In the genomic region with DNA sequence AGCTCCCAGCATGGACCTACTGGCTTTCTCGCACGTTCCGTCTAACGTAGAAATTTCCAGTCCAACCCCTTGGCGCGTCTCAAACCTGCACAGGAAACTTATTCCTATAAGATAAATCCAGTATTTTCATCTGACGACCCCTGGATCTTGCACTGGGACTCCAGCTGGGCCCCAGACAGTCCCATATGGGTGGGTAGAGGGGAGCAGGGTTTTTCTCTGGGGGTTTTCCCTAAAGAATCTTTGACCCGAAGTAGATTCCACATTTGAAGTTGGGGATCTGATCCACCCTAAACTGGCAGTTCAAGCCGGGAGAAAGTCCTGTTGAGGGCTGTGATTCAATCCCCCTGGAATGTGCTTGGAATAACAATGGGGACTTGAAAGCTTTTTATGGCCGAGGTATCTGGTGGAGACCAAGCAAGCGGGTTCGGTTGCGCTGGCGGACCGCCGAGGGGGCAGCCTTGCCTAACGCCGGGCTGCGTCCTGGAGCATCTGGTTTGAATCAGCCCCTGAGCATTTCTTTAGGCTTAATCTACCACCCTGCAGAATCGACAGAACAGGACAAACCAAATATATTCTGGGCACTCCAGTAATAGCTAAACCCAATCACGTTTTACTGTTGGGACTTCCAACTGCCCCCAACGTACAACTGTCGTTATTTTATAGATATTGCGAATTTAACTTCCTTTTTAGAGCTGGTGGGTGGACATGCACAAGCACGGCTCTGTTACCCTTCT, we compare ENCODE assay signal across 8 mouse cellular contexts.
A peak's percentile ranks its signal among the peaks of the same experiment; 100 is the strongest.
DNase-seq lines count a peak whose midpoint lies in the region; ATAC-seq and TF ChIP-seq lines count a peak whose summit lies in the region.

No protein-coding gene starts in this region.

- no peak for DNase-seq in layer of hippocampus, adult 2 months (ENCODE audit: low spot score in 2 of 2)
- no peak for DNase-seq in layer of hippocampus, adult 11-12 months (ENCODE audit: low spot score)
- peak; percentile 63 for DNase-seq in gastrocnemius, postnatal 25 days
- DNase-seq in hindlimb bud, embryonic 11.5 days (ENCODE audit: extremely low spot score, low read depth, low spot score) = peak; percentile 78
- DNase-seq in stomach, postnatal 0 days (ENCODE audit: low spot score) = peak; percentile 60

- under 1% methylated on average over 25 of the region's 25 CpGs for WGBS in limb, embryonic 15.5 days
- 1% methylated on average over 25 of the region's 25 CpGs for WGBS in midbrain, embryonic 13.5 days
- under 1% methylated on average over 25 of the region's 25 CpGs for WGBS in stomach, postnatal 0 days

- H3K9ac ChIP-seq in limb, embryonic 15.5 days = peak overlapping the region; percentile 15; the same call in 1 of the 2 replicates
- H3K9ac ChIP-seq in midbrain, embryonic 13.5 days (replicated peaks) = peak overlapping the region; percentile 21; the same call in 1 of the 2 replicates
- H3K9ac ChIP-seq in stomach, postnatal 0 days (ENCODE audit: low read length) = peak overlapping the region; percentile 58

- H3K27me3 ChIP-seq in limb, embryonic 15.5 days = no peaks in the 10 kb centered on the region
- H3K27me3 ChIP-seq in midbrain, embryonic 13.5 days = 0 out of 2 replicates have a peak, but pooled peaks cover 4% of the 10 kb centered on the region
- no peaks in the 10 kb centered on the region for H3K27me3 ChIP-seq in stomach, postnatal 0 days (ENCODE audit: control insufficient read depth, insufficient read depth, low read length)

- peak; percentile 6; the same call in 1 of the 2 replicates for ATAC-seq in common myeloid progenitor, adult 5-6 weeks (replicated peaks; ENCODE audit: low read depth, poor library complexity, severe bottlenecking)
- ATAC-seq in limb, embryonic 15.5 days (ENCODE audit: insufficient number of reproducible peaks, low FRiP score, low TSS enrichment, low read depth) = peak; percentile 70
- ATAC-seq in midbrain, embryonic 13.5 days = peak; percentile 80
- peak; percentile 55 for ATAC-seq in stomach, postnatal 0 days (ENCODE audit: low FRiP score, low TSS enrichment)

- peak overlapping the region; percentile 84 for H3K27ac ChIP-seq in layer of hippocampus, adult 2 months
- H3K27ac ChIP-seq in limb, embryonic 15.5 days = peak overlapping the region; percentile 98
- peak overlapping the region; percentile 88 for H3K27ac ChIP-seq in midbrain, embryonic 13.5 days
- H3K27ac ChIP-seq in stomach, postnatal 0 days (replicated peaks) = peak overlapping the region; percentile 95

- peak overlapping the region; percentile 62 for H3K4me2 ChIP-seq in limb, embryonic 15.5 days
- peak overlapping the region; percentile 60 for H3K4me2 ChIP-seq in midbrain, embryonic 13.5 days (replicated peaks)
- peak overlapping the region; percentile 70 for H3K4me2 ChIP-seq in stomach, postnatal 0 days (replicated peaks; ENCODE audit: low read depth)

- peak overlapping the region; percentile 40 for H3K4me3 ChIP-seq in layer of hippocampus, adult 2 months
- H3K4me3 ChIP-seq in limb, embryonic 15.5 days = peak overlapping the region; percentile 30
- H3K4me3 ChIP-seq in midbrain, embryonic 13.5 days (replicated peaks) = peak overlapping the region; percentile 35
- H3K4me3 ChIP-seq in stomach, postnatal 0 days (ENCODE audit: low read depth, low read length) = peak overlapping the region; percentile 13

- H3K9me3 ChIP-seq in limb, embryonic 15.5 days = no peaks in the 10 kb centered on the region
- no peaks in the 10 kb centered on the region for H3K9me3 ChIP-seq in midbrain, embryonic 13.5 days
- no peaks in the 10 kb centered on the region for H3K9me3 ChIP-seq in stomach, postnatal 0 days (ENCODE audit: control insufficient read depth, low read length)

- TF ChIP-seq EP300 in stomach, postnatal 0 days (optimal IDR thresholded peaks at IDR 0.05) = peak; percentile 19

- no peaks in the 10 kb centered on the region for H3K36me3 ChIP-seq in limb, embryonic 15.5 days
- no peaks in the 10 kb centered on the region for H3K36me3 ChIP-seq in midbrain, embryonic 13.5 days
- H3K36me3 ChIP-seq in stomach, postnatal 0 days (ENCODE audit: control insufficient read depth, insufficient read depth, low read length) = no peaks in the 10 kb centered on the region

- no peak for TF ChIP-seq CTCF in layer of hippocampus, adult 2 months (conservative IDR thresholded peaks at IDR 0.05)
- TF ChIP-seq CTCF in stomach, postnatal 0 days (IDR thresholded peaks at IDR 0.05; ENCODE audit: low read depth) = peak; percentile 11; the same call in 1 of the 2 replicates

- H3K4me1 ChIP-seq in limb, embryonic 15.5 days = peaks cover 31% of the 10 kb centered on the region
- peaks cover 33% of the 10 kb centered on the region for H3K4me1 ChIP-seq in midbrain, embryonic 13.5 days (replicated peaks)
- 0 out of 2 replicates have a peak, but pooled peaks cover 2% of the 10 kb centered on the region for H3K4me1 ChIP-seq in stomach, postnatal 0 days (replicated peaks; ENCODE audit: control insufficient read depth, insufficient read depth)

Comparison
In these comparisons a context has a peak if more than half of its experiments do, and no peak if none do; other contexts are left out.
1. DNase-seq: peak in gastrocnemius, postnatal 25 days (single experiment), hindlimb bud, embryonic 11.5 days (single experiment) and stomach, postnatal 0 days (single experiment); none in layer of hippocampus, adult 2 months (0 of 2) and layer of hippocampus, adult 11-12 months (single experiment).
2. ATAC-seq: peak in every context shown above with its lines; median percentile 80 in midbrain, embryonic 13.5 days; 70 in limb, embryonic 15.5 days; 55 in stomach, postnatal 0 days; 6 in common myeloid progenitor, adult 5-6 weeks.
3. Peak in every context shown above with its lines, with median percentiles within 50 percentile points of each other: H3K27ac ChIP-seq, H3K4me3 ChIP-seq, H3K4me2 ChIP-seq and H3K9ac ChIP-seq.